Mouse (Mus musculus) megakaryocyte-erythroid progenitor cell, adult 5-6 weeks (primary cell): ENCODE results near the gene Gpr156. TPM values are rescaled to one million over a fixed set of nuclear protein-coding genes. Genes with fewer than 3 reads are reported as not detected.
"Not testable (repeated sequence)": the region's sequence is repeated elsewhere in the genome, so short reads cannot be mapped to it uniquely, and the experiment has no call there.

Source experiments
- ATAC-seq: replicated peaks from 2 replicates; pipeline ENCODE4 v1.8.0; 2016; ENCODE audit warnings: mild to moderate bottlenecking, inconsistent platforms; ENCODE audit not compliant: severe bottlenecking, poor library complexity, low FRiP score, low TSS enrichment
- total RNA-seq, 2 experiments: library from RNA; stranded (forward) in 1 of 2; stranded (reverse) in 1 of 2; fragments of 200-1000, 215-1000 nt in 1 of 2; fragments of >200 nt in 1 of 2; fragmentation: Nextera tagmentation in 1 of 2; gene quantifications; 2 replicates each; pipeline ENCODE4 v1.2.3; 2014 to 2017

The Gpr156 gene
- total RNA-seq, 2 experiments from 2014 or later = not detected

- ATAC-seq = no peak
These were observed 36.9 kb downstream of the Gpr156 start for GRCm38 (mm10) chr16:37953186-37953585.

- no peak for ATAC-seq
These were observed 38.0 kb downstream of the Gpr156 start for GRCm38 (mm10) chr16:37953991-37954942.

- ATAC-seq = no peak
These were observed 39.1 kb downstream of the Gpr156 start for GRCm38 (mm10) chr16:37955336-37955917.

- no peak for ATAC-seq
These were observed 39.9 kb downstream of the Gpr156 start for GRCm38 (mm10) chr16:37956076-37956676.

DNA sequence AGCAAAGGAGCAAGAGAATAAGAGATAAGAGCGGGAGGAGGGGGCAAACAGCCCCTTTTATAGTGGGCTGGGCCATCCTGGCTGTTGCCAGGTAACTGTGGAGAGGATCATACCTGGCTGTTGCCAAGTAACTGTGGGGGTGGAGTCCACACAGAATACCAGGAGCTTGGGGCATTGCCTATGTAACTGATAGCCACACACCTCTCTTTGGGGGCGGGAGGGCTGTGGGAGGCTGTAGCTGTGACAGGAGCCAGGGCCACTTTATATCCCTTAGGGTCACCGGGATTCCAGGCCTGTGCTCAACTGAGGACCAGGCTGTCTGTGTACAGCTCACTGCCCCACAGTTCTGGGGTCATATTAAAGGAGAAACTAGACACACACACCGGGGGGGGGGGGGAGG, 40.5 kb downstream of the Gpr156 start:
- no peak for ATAC-seq

GRCm38 (mm10) chr16:37962696-37963095, 46.4 kb downstream of the Gpr156 start:
- ATAC-seq = not testable (repeated sequence)

DNA sequence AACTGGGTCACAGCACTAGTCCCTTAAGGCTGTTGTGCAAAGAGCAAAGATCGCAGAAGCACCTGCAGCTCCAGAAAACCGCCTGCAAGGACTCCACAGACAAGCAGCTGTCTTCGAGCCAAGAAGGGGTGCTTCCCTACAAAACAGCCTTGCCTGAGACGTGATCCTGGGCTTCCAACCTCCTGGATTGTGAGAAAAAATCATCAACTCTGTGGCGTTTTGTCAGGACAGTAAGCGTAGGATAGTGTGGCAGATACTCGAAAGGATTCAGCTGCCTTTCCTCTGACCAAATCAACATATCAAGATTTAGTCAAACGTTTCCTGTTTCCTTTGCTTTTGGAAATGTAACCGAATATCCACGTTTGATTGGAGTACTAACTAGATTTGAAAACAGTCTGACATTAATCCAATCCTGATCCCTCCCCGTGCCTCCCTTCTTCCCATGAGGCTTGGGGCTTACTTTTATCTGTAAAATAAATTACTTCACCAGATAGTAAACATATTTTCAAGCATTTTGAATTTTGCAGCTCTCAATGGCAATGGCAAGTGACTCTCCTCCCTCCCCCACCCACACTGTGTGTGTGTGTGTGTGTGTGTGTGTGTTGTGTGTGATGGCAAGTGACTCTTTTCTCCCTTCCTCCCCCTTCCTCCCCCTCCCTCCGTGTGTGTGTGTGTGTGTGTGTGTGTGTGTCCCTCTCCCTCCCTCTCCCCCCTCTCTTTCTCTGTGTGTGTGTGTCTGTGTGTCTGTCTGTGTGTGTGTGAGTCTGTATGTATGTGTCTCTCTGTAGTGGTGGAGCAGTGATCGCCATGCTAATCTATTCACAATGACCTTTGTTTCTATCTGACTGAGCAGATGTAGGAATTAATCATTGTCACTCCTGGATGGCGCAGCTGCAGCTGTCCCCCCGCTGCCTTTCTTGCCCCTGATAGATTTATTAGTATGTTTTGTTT, 47.3 kb downstream of the Gpr156 start:
- ATAC-seq = no peak

DNA sequence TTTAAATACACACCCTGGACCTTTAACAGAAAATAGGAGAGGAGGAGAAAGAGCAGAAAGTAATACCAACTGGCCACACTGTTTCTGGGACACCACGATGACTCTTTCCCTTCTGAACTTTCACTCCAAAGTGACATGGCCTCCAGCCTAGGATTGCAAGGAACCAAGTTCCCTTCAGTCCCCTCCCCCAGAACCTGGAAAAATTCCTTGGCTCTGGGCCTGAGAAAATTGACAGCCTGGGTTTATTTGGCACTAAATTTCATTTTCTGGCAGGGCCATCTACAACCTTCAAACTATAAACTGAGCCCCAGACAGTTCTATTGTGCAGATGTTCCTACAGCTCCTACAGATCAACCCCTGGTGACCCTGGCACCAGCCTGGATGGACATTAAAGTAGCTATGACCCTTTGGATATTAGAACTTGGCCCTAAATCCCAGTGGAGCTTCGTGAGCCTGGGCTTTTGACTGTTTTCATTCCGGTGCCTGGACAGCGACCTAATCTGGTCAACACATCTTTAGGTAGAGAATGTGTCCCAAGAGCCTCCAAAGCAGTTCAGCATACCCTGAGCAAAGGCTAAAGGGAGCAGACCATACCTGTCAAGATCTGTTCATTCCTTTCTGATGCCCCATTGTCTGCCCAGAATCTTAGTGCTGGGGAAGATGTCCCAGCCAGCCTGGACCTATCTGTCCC, 48.2 kb downstream of the Gpr156 start:
- no peak for ATAC-seq

DNA sequence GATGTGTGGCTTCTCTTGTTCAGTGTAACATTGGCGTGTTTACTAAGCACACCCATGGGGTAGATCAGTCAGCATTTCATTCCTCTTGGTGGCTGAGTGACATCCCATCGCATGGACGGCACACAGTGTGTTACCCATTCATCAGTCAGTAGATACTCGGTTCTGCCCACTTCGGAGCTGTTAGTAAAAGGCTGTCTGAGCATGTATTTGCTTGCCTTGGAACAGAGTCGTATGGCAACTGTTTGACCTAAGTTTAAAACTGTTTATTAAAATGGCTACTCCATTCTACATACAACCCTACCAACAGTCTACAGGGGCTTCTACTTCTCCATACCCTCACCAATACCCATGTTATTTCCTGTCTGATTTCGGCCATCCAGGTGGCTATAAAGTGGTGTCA, 50.6 kb downstream of the Gpr156 start:
- ATAC-seq = no peak

DNA sequence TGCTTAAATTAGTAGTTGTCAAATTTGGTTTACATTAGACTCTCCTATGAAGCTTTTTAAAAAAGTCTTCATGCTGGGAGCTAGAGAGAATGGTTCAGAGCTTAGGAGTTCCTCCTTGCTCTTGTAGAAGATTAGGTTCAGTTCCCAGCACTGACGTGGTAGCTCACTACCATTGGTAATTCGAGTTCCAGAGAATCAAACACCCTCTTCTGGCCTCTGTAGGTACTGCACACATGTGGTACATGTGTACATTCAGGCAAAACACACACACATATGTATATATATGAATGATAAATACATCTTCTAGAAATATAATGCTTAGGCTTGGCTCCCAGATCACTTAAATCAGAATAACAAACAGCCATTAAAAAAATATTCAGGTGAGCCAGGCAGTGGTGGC, 51.1 kb downstream of the Gpr156 start:
- ATAC-seq = no peak

DNA sequence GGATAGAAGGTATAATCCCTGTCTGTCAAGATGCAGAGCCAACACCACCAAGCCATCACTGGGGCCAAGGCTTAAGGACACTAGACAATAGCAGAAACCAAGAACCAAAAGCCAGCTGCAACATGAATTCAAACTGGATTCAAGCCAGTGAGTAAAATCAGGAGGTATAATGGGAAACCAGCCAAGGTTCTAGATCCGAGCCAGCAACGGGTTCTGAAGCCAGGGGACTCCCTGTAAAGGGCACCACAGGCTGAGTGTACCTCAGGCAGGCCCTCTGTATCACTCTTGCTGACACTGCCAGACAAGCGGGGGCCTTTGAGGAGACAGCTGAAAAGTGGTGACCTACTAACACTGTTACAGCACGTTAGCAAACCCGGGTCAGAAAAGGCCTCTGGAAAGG, 55.2 kb downstream of the Gpr156 start:
- no peak for ATAC-seq

GRCm38 (mm10) chr16:37972357-37972756, 56.1 kb downstream of the Gpr156 start:
- ATAC-seq = no peak

DNA sequence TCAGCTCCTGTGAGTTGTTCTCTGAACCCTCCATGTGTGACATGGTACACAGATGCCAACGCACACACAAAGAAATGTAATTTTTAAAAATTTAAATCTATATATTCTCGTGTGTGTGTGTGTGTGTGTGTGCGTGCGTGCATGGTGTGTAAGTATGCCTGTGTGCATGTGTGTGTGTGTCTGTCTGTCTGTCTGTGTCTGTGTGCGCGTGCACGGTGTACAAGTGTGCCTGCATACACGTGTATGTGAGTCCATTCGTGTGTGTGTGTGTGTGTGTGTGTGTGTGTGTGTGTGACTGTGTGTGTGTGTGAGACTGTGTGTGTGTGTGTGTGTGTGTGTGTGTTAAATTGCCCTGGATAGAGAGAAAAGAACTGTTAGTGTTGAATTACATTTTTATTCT, 56.9 kb downstream of the Gpr156 start:
- ATAC-seq = not testable (repeated sequence)

- ATAC-seq = no peak
These were observed 57.7 kb downstream of the Gpr156 start for GRCm38 (mm10) chr16:37973855-37974519.

GRCm38 (mm10) chr16:37974520-37975340, 58.4 kb downstream of the Gpr156 start:
- ATAC-seq = no peak

DNA sequence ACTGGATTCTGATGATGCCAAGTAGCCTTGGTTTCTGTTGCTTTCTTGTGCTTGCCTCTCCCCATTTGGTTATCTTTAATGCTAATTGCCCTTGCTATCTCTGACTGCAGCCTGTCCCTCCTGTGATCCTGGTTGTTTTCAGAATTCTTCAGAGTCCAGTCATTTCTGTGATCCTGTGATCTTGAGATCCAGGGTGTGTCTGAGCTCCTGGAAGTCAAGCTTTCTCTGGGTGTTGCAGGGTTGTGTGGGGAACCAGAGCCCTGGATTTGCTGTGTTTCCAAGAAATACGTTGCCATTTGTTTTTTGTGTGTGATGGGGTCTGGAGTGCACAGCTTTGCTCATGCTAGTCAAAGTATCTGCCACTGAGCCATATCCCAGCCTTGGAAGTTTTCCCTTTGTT, 65.6 kb downstream of the Gpr156 start:
- ATAC-seq = no peak

DNA sequence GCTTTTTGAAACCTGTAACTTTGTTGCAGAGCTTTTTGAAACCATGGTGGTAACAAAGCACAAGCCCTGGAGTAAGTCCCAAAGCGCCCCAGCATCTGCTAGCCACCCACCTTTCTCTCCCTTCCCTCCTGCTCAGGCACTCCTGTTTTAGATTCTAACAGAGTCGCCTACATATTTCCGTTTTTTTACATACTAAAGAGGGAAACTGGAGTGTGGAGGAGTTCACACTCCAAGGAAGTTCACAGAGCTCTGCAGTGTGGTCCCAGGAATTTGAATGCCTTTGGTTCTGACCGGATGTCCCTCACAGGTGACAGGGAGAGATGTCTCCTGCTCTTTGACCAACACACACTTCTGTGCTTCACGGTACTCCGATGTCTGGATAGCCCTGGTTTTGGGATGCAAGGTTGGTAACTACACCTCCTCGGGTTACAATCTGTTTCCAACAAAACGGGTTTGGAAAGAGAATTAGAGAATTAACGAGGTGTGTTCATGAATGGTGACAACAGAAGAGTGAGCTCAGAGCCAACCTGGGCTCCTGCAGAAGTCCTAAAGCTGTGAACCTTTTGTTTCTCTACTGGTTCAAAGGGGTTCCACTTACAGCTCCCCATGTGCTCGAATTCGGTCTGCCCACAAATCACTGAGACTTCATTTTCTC, 72.0 kb downstream of the Gpr156 start:
- ATAC-seq = no peak
